Mouse (Mus musculus): ENCODE results near the gene Tax1bp3.

The Tax1bp3 gene

GRCm38 (mm10) chr11:73232513-73232912, 55.6 kb downstream of the Tax1bp3 start:
- DNase-seq, result no peak
